Mouse (Mus musculus) neutrophil, adult 5-6 weeks (primary cell): ENCODE data around the gene Arhgap21. TPM values are rescaled to one million over a fixed set of nuclear protein-coding genes. Genes with fewer than 3 reads are reported as not detected.
"Not testable (repeated sequence)": the region's sequence is repeated elsewhere in the genome, so short reads cannot be mapped to it uniquely, and the experiment has no call there.

Experiments used
- ATAC-seq: fragments of 151-379, 151-347 bp; 2 replicates; pipeline ENCODE4 v1.8.0; 2017; ENCODE audit warnings: mild to moderate bottlenecking, moderate TSS enrichment; ENCODE audit not compliant: insufficient number of reproducible peaks, poor library complexity, low FRiP score, severe bottlenecking; ENCODE audit errors: extremely low read depth
- total RNA-seq: library from RNA; stranded (forward); fragments of 200-1000 nt; gene quantifications from 2 replicates; pipeline ENCODE4 v1.2.3, GENCODE M21; 2017

Gene Arhgap21
- total RNA-seq, 1 experiment from 2014 or later = 11.8 TPM

- no peak for ATAC-seq
Measured at GRCm38 (mm10) chr2:20945596-20945995, 23.1 kb downstream of the Arhgap21 start.

- no peak for ATAC-seq
Measured at GRCm38 (mm10) chr2:20943730-20944454, 24.8 kb downstream of the Arhgap21 start.

GRCm38 (mm10) chr2:20943222-20943621 lies 25.5 kb downstream of the Arhgap21 start:
- ATAC-seq = no peak

- no peak for ATAC-seq
Measured at GRCm38 (mm10) chr2:20942434-20943198, 26.1 kb downstream of the Arhgap21 start.

GRCm38 (mm10) chr2:20941105-20941504 lies 27.6 kb downstream of the Arhgap21 start:
- no peak for ATAC-seq

- no peak for ATAC-seq
Measured at GRCm38 (mm10) chr2:20939367-20939766, 29.3 kb downstream of the Arhgap21 start.

GRCm38 (mm10) chr2:20936609-20937221 lies 32.0 kb downstream of the Arhgap21 start:
- no peak for ATAC-seq

- ATAC-seq = no peak
Measured at GRCm38 (mm10) chr2:20934406-20934805, 34.3 kb downstream of the Arhgap21 start.

GRCm38 (mm10) chr2:20932748-20933313 lies 35.9 kb downstream of the Arhgap21 start:
- no peak for ATAC-seq

GRCm38 (mm10) chr2:20931761-20932160 lies 36.9 kb downstream of the Arhgap21 start:
- ATAC-seq = not testable (repeated sequence)

- ATAC-seq = no peak
Measured at GRCm38 (mm10) chr2:20928454-20928853, 40.2 kb downstream of the Arhgap21 start.

GRCm38 (mm10) chr2:20924938-20925337 lies 43.7 kb downstream of the Arhgap21 start:
- no peak for ATAC-seq

- ATAC-seq = no peak
Measured at GRCm38 (mm10) chr2:20922366-20922765, 46.3 kb downstream of the Arhgap21 start.

GRCm38 (mm10) chr2:20921558-20921957 lies 47.1 kb downstream of the Arhgap21 start:
- ATAC-seq = no peak

GRCm38 (mm10) chr2:20921021-20921420 lies 47.7 kb downstream of the Arhgap21 start:
- no peak for ATAC-seq

- ATAC-seq = no peak
Measured at GRCm38 (mm10) chr2:20914531-20915320, 54.0 kb downstream of the Arhgap21 start.

GRCm38 (mm10) chr2:20913019-20913415 lies 55.7 kb downstream of the Arhgap21 start:
- no peak for ATAC-seq

- ATAC-seq = no peak
Measured at GRCm38 (mm10) chr2:20912348-20913018, 56.2 kb downstream of the Arhgap21 start.
